Mouse (Mus musculus) C2C12 (cell line): ENCODE measurements at regions not wholly inside any gene's neighbourhood (a gene's known extent, or its start where the extent isn't known, plus 50 kb on each side); places are given as distances from the start of the nearest gene placed in this dataset.

ENCODE experiments used
- CTCF ChIP-seq: IDR thresholded peaks from one replicate; pipeline ENCODE4 v1.5.1; 2011; ENCODE audit not compliant: control insufficient read depth, insufficient read depth, insufficient read length
- MYOG ChIP-seq: IDR thresholded peaks from one replicate; pipeline ENCODE4 v1.6.1; 2011; ENCODE audit not compliant: control insufficient read depth, insufficient read length; ENCODE audit errors: extremely low read depth
- USF1 ChIP-seq: IDR thresholded peaks from one replicate; pipeline ENCODE4 v1.6.1; 2011; ENCODE audit warnings: low read depth, mild to moderate bottlenecking, control low read depth, moderate library complexity

GRCm38 (mm10) chr17:4540435-4540834 is 453.7 kb upstream of the Arid1b start:
- TF ChIP-seq USF1: no peak
- no peak for TF ChIP-seq CTCF
- no peak for TF ChIP-seq MYOG
